Mouse (Mus musculus) forebrain, embryonic 11.5 days (tissue): ENCODE results near the gene Abhd12b. TPM values are rescaled to one million over a fixed set of nuclear protein-coding genes. Genes with fewer than 3 reads are reported as not detected.

Experiments used
- ATAC-seq: fragments of 200-750 bp; cut with Nextera tagmentation; replicated peaks from 2 replicates; pipeline ENCODE4 v1.8.0; 2017; ENCODE audit warnings: moderate TSS enrichment; ENCODE audit not compliant: low FRiP score
- DNase-seq: peaks from one replicate; pipeline ENCODE4 v3.0.0-alpha.2; 2017; ENCODE audit warnings: low spot score
- H3K27ac ChIP-seq: fragments of 300-500 bp; sonication (generic); 2 replicates; pipeline ENCODE4 v1.5.1; 2014; ENCODE audit warnings: low read depth, low read length
- H3K27me3 ChIP-seq: fragments of 300-500 bp; sonication (generic); 2 replicates; pipeline ENCODE4 v1.6.1; 2014; ENCODE audit warnings: mild to moderate bottlenecking, low read length, mixed read lengths; ENCODE audit not compliant: control insufficient read depth, insufficient read depth
- H3K36me3 ChIP-seq: fragments of 300-500 bp; sonication (generic); 2 replicates; pipeline ENCODE4 v1.6.1; 2014; ENCODE audit warnings: mild to moderate bottlenecking, low read length, moderate library complexity, mixed read lengths; ENCODE audit not compliant: control insufficient read depth, insufficient read depth
- H3K4me1 ChIP-seq: fragments of 300-500 bp; sonication (generic); replicated peaks from 2 replicates; pipeline ENCODE4 v1.6.1; 2014; ENCODE audit warnings: low read length, mixed read lengths; ENCODE audit not compliant: control insufficient read depth, insufficient read depth
- H3K4me2 ChIP-seq: fragments of 300-500 bp; sonication (generic); 2 replicates; pipeline ENCODE4 v1.6.1; 2014; ENCODE audit warnings: low read depth, mild to moderate bottlenecking, low read length, moderate library complexity, mixed read lengths; ENCODE audit not compliant: severe bottlenecking
- H3K4me3 ChIP-seq: fragments of 300-500 bp; sonication (generic); 2 replicates; pipeline ENCODE4 v1.5.1; 2014; ENCODE audit warnings: low read depth, low read length
- H3K9ac ChIP-seq: fragments of 300-500 bp; sonication (generic); 2 replicates; pipeline ENCODE4 v1.6.1; 2014; ENCODE audit warnings: low read length
- H3K9me3 ChIP-seq: fragments of 300-500 bp; sonication (generic); 2 replicates; pipeline ENCODE4 v1.6.1; 2016; ENCODE audit warnings: low read length, mixed read lengths; ENCODE audit not compliant: control insufficient read depth
- WGBS: fragments of 180-500 bp; shearing (Covaris S2); extraction: QIAGEN DNeasy Blood & Tissue Kit; methylation state at CpG from one replicate; pipeline ENCODE4 v1.1.7; 2014; 5-methylcytosine and 5-hydroxymethylcytosine counted together
- polyA plus RNA-seq: library from polyadenylated mRNA; unstranded; fragments of >200 nt; fragmentation: Nextera tagmentation; extraction: Ambion mirVana; gene quantifications from 2 replicates; pipeline ENCODE4 v1.2.1, GENCODE M21; 2014

Gene Abhd12b
- polyA plus RNA-seq, 1 experiment from 2014 or later: not detected

DNA sequence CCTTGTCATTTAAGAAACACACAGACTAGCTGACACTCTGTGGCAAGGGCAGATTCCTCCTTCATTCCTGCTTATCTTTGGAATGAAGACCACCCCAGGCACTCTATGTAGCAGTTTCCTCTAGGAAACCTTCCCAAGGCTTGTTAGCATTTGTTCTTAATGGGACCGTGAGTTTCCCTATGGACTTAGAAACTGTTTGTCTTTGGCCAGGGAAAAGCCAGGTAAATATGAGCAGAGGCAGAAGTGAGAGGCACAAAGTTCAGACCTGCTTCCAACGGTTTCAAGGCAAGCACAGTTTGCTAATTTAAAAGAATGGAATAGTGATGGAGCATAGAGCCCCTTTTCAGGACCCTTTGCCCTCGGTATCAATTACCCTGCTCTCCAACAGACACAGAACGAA, 69.4 kb downstream of the Abhd12b start:
- ATAC-seq (no peak), DNase-seq (no peak)
- no peaks in the 10 kb centered on the region for H3K9me3 ChIP-seq
- no peak overlapping the region for H3K4me2 ChIP-seq
- peaks cover 11% of the 10 kb centered on the region; the same call in 1 of the 2 replicates for H3K4me1 ChIP-seq
- no peak overlapping the region for H3K4me3 ChIP-seq
- H3K27ac ChIP-seq: no peak overlapping the region
- H3K9ac ChIP-seq: no peak overlapping the region
- 0 out of 2 replicates have a peak, but pooled peaks cover 5% of the 10 kb centered on the region for H3K27me3 ChIP-seq
- 70% methylated on average over 4 of the region's 4 CpGs for WGBS
- H3K36me3 ChIP-seq: no peaks in the 10 kb centered on the region

DNA sequence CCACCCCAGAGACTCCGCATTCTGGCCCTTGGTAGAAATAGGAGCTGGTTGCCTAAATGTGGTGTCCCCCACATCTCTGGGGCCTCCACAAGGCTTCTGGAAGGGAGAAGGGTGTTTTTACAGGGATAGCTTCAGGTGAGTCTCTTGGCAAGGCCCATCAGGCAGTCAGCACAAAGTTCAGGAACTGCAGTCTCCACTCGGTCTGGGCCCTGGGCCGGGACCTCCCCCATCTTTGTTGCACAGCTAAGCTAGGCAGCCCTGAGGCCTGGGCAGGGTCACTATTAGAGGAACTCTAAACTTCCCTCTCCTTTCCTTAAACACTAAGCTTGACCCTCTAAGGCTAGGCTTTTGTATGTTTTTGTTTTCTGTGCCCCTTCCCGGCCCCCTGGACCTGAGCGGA, 72.7 kb downstream of the Abhd12b start:
- Histone ChIP-seq H3K4me1 (peaks cover 11% of the 10 kb centered on the region; the same call in 1 of the 2 replicates), H3K4me2 (peak overlapping the region; percentile 92; the same call in 1 of the 2 replicates), H3K27me3 (0 out of 2 replicates have a peak, but pooled peaks cover 5% of the 10 kb centered on the region), H3K9ac (no peak overlapping the region), H3K9me3 (no peaks in the 10 kb centered on the region), H3K36me3 (no peaks in the 10 kb centered on the region), H3K4me3 (peak overlapping the region; percentile 40; the same call in 1 of the 2 replicates), H3K27ac (no peak overlapping the region)
- WGBS: 26% methylated on average over 5 of the region's 5 CpGs
- DNase-seq (no peak), ATAC-seq (no peak)

DNA sequence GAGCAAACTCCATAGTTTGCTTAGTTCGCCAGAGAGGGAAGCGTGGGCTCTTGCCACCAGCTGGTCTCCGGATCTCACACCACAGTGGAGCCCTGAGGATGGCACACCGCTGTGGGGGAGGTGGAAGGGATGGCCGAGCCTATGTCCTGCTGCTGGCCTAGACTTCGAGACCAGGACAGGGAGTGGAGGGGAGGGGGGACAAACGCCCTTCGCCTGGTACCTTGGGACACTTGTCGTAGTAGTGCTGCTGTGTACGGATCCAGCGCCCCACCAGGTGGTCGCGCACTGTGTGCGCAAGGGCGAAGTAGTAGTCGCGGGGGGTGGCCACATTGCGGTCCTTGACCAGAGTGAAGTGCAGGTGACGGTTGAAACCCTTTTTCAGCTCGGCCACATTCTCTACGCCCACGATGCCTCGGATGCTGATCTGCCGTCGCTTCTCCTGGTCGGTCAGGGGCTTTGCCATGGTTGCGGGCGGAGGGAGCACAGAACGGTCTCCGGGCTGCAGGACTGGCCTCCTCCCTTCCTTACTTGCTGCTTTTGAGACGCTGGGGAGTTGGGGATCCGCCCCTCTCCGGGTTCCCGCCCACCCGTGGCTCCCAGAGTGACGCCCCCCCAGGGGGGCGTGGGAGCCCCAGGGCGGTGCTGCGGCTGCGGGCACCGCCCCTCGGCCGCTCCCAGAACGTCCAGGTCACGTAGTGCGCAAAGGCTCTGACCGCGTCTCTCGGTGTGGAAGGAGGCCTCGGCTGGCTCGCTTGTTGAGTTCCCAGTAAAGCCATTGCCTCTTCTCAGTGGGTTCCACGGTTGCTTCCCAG, 73.4 kb downstream of the Abhd12b start:
- DNase-seq: peak; percentile 76
- Histone ChIP-seq H3K27me3 (0 out of 2 replicates have a peak, but pooled peaks cover 5% of the 10 kb centered on the region), H3K9me3 (no peaks in the 10 kb centered on the region), H3K4me3 (peak overlapping the region; percentile 40), H3K36me3 (no peaks in the 10 kb centered on the region), H3K9ac (peak overlapping the region; percentile 52), H3K4me2 (peak overlapping the region; percentile 92), H3K4me1 (peaks cover 11% of the 10 kb centered on the region; the same call in 1 of the 2 replicates), H3K27ac (no peak overlapping the region)
- 1% methylated on average over 51 of the region's 52 CpGs for WGBS
- ATAC-seq: peak; percentile 73

DNA sequence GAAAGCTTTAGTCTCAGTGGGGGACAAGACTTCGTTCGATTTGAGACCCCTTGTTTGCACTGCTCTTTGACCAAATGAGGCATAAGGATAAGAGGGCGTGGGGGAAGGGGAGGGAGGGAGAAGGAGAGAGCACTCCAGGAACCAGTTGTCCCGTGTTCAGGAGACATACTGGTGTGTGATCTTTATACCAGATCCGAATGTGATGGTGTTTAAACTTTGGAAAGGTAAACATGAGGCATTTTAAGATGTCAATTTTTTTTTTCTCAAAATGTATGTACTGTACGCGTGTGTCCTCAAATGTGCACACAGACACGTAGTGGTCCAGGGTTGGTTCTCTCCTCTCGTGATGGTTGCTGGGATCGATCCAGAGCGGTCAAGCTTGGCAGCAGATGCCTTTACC, 74.2 kb downstream of the Abhd12b start:
- Histone ChIP-seq H3K9ac (no peak overlapping the region), H3K27ac (no peak overlapping the region), H3K4me1 (peaks cover 10% of the 10 kb centered on the region; the same call in 1 of the 2 replicates), H3K9me3 (no peaks in the 10 kb centered on the region), H3K27me3 (0 out of 2 replicates have a peak, but pooled peaks cover 5% of the 10 kb centered on the region), H3K4me3 (no peak overlapping the region), H3K36me3 (no peaks in the 10 kb centered on the region), H3K4me2 (peak overlapping the region; percentile 92; the same call in 1 of the 2 replicates)
- DNase-seq (no peak), ATAC-seq (no peak)
- WGBS: 62% methylated on average over 11 of the region's 11 CpGs

DNA sequence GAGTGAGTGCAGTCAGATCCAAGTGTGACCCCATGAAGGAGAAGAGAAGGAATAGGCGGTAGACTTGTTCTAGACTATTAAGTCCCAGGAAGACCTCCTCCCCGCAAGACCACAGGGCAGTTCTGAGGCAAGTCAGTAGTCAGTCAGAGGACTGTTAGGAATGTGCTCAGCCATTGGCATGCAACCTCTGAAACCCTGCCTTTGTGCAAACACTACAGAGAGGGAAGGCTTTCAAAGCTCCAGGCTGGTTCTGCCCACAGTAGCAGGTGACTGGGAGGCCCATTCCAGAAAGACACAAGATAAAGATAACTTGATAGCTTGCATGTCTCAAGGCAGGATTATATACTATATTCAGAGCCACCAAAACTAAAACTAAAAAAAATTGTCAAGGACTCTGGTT, 77.4 kb downstream of the Abhd12b start, which contains the start of gene Pygl:
Pygl (minus strand) TSS at position 195 of the 400 bp plus-strand sequence.
- Histone ChIP-seq H3K4me3 (no peak within 1 kb of the TSS), H3K36me3 (no peaks in the 10 kb centered on the region), H3K27ac (no peak within 1 kb of the TSS), H3K9ac (no peak within 1 kb of the TSS), H3K9me3 (no peaks in the 10 kb centered on the region), H3K4me1 (peaks cover 13% of the 10 kb centered on the region; the same call in 1 of the 2 replicates), H3K4me2 (no peak within 1 kb of the TSS), H3K27me3 (0 out of 2 replicates have a peak, but pooled peaks cover 5% of the 10 kb centered on the region)
- ATAC-seq (no peak), DNase-seq (no peak)
- WGBS: 88% methylated on average over 2 of the region's 2 CpGs

DNA sequence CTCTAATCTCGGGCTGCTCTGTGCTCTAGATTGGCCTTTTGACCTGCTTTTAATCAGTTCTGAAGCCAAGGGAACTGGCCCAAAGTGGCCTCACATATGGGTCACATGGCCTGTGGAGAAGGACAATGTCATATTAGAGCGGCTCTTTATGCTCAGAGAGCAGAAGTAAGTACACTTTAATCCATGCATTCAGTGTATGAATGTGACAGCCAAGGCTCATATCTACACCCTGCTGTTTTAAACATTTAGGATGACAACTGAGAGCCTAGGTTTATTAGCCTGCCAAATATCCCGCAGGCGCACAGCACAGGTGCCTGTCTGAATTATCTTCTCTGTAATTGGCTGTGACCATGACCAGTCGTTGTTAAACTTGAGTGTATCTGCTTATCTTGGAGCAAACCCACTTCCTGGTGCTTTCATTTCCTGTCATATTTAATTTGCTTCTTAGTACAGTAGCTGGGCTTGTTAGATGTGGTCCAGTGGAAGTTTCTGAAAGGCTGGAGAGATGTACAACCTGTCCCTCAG, 78.1 kb downstream of the Abhd12b start:
- ATAC-seq (0 out of 2 replicates have a peak, but pooled peaks have one; percentile 4), DNase-seq (no peak)
- no peaks in the 10 kb centered on the region for H3K9me3 ChIP-seq
- no peak overlapping the region for H3K27ac ChIP-seq
- H3K4me1 ChIP-seq: peaks cover 11% of the 10 kb centered on the region; the same call in 1 of the 2 replicates
- no peak overlapping the region for H3K4me3 ChIP-seq
- WGBS: 26% methylated on average over 5 of the region's 5 CpGs
- no peak overlapping the region for H3K4me2 ChIP-seq
- H3K27me3 ChIP-seq: no peaks in the 10 kb centered on the region
- H3K9ac ChIP-seq: no peak overlapping the region
- no peaks in the 10 kb centered on the region for H3K36me3 ChIP-seq

Other genes starting within 250 kb of the Abhd12b start
- 9.7 and 10.2 TPM in 2 replicates for gene Sav1, start 167.1 kb upstream of the Abhd12b start, polyA plus RNA-seq
- 13.0 and 13.3 TPM in 2 replicates for gene Nin, start 40.4 kb upstream of the Abhd12b start, polyA plus RNA-seq
- 5.9 and 6.3 TPM in 2 replicates for gene Pygl, start 77.3 kb downstream of the Abhd12b start, polyA plus RNA-seq
- gene Trim9, start 193.5 kb downstream of the Abhd12b start, polyA plus RNA-seq: 14.5 and 15.5 TPM in 2 replicates